Mouse (Mus musculus) cerebellum, adult 11 months (tissue): ENCODE results near the gene Gm42791.

Experiments
- DNase-seq: peaks from one replicate; pipeline ENCODE4 v3.0.0; 2022

Gene Gm42791

DNA sequence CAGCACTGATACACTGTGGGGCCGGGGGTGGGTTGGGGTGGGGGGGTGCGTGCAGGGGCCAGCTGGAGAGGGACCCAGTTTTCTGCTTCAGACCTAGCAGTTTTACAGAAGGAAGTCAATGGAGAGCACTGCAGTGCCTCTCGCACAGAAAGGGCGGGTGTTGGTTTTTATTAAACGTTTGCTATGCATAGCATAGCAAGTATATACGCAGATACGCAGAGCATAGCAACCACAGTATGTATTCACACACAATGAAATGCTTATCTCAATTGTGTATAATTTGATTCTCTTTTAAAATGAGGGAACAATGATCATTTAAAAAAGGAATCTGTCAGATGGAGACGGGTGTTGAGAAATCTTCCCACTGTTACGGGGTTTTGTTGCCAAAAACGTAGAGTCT lies 132.1 kb downstream of the Gm42791 start:
- no peak for DNase-seq

DNA sequence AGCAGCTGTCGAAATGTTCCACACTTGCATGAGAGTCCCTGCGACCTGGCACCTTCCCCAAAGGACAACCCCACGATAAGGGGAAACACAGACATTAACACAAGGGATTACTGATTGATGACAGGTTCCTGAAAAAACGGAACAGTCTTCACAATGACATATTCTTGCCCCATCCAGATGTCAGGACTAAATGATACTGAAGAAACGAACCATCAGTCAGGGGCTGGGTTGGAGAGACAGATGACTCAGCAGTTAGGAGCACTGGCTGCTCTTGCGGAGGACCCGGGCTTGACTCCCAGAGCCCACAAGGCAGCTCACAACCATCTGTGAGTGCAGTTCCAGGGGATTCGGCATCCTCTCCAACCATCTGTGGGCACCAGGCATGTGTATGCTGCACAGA lies 132.8 kb downstream of the Gm42791 start:
- no peak for DNase-seq

DNA sequence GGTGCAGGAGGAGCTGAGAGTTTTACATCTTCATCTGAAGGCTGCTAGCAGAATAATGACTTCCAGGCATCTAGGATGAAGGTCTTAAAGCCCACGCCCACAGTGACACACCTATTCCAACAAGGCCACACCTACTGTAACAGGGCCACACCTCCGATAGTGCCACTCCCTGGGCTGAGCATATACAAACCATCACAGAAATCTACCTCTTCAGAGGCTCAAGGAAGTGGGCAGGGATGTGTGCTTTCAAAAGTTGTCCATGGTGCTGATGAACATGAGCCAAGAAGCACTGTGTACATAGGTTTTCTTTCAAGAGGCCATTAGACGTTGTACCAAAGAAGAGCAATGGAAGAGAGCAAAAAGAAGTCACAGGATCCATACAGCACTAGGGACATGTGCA lies 137.4 kb downstream of the Gm42791 start:
- DNase-seq, result no peak

DNA sequence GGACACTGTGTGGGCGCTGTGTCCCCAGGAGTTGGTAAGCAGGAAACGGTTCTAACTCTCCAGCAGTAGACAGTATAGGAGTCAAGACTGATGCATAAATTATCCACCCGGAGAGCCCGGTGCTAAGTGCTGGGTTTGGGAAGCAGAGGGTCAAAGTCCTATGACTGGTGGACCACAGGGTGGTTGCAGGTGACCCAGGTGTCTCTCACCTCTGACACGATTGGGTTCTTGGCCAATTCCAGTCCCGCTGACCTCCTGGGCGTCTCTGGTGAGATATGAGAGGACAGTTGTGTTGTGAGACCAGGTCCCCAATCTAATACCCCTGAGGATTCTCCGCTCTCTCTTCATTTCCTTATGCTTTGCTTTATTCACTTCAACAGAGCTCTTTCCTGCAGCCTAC lies 139.9 kb downstream of the Gm42791 start:
- DNase-seq, result no peak

DNA sequence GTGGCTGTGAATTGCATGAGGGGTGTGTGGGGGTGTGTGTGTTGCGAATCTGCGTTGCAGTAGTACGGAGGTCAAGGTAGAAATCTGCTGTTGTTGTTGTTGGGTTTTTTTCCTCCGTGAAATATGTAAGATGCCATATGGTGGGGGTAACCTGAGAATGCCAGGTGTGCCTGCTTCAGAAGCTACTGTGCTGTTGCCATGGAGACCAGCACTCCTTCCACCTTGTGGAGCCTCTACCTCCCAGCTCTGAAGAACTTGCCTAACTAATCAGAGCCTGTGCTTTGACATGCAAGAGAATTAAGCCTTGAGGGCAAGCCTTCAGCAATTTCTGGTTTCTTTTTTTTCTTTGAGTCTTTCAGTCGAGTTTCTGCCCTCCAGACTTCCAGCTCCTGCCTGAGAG lies 140.8 kb downstream of the Gm42791 start:
- no peak for DNase-seq

DNA sequence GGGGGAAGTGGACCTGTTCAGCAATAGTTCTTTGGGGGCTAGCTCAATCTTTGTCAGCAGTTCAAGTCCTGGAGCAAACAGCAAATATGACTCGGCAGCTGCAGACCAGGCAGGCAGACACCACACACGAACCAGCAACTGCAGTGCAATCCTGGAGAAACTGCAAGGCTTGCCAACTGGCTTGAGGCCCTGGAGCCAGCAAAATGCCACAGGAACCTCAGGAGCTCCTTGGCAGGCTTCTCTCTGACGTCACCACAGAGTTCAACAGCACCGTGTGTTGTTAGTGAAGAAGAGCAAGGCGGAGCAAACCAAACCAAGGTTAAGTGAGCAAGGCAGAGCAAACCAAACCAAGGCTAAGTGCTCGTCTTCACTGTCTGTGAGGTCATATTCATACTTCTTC lies 145.4 kb downstream of the Gm42791 start:
- no peak for DNase-seq

DNA sequence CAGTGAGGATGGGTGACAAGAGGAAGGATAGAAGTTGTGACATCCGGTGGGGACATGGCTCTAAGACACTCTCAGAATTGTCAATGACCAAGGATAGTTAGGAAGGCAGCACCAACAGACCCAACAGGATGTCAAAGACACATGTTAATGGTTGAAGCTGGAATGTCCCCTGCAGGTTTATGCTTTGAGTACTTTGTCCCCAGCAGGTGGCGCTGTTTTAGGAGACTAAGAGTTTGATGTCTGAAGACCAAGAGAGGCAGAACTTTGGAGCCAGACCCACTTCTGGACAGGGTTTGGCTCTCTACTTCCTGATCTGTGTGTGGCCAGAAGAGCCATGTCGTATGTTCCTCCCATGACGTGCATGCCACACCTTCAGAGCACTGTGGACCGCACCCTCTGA lies 147.9 kb downstream of the Gm42791 start:
- DNase-seq, result no peak
